Mouse (Mus musculus): ENCODE measurements at regions not wholly inside any gene's neighbourhood (a gene's known extent, or its start where the extent isn't known, plus 50 kb on each side); places are given as distances from the start of the nearest gene placed in this dataset.
A peak's percentile ranks its signal among the peaks of the same experiment; 100 is the strongest.

- DNase-seq (ENCODE audit: low read depth, low spot score) = no peak
These were observed 226.1 kb upstream of the BB014433 start for GRCm38 (mm10) chr8:15271793-15272587.

GRCm38 (mm10) chr8:15270290-15270689 is 224.4 kb upstream of the BB014433 start:
- DNase-seq (ENCODE audit: low read depth, low spot score) = no peak

GRCm38 (mm10) chr8:15244770-15245485 is 199.1 kb upstream of the BB014433 start:
- no peak for DNase-seq (ENCODE audit: low read depth, low spot score)

GRCm38 (mm10) chr8:15235410-15235809 is 189.5 kb upstream of the BB014433 start:
- no peak for DNase-seq (ENCODE audit: low read depth, low spot score)

DNA sequence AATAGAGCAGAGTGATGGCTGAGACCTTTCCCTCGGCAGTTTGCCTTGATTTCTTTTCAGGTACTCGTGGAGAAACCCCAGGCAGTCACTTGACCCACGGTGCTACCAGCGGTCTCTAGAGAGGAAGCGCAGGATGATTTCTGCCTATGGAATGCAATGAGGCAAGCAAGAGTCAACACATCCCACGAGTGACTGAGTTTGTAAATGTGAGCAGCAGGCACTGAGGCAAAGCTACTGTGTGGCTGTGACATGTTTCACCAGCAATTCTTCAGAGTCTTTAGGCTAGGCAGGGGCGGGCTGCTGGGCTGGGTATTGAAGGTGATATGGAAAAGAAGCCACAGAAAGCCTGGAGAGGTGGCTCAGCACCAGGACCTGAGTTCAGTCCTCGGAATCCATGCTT is 187.4 kb upstream of the BB014433 start:
- DNase-seq (ENCODE audit: low read depth, low spot score) = no peak

DNA sequence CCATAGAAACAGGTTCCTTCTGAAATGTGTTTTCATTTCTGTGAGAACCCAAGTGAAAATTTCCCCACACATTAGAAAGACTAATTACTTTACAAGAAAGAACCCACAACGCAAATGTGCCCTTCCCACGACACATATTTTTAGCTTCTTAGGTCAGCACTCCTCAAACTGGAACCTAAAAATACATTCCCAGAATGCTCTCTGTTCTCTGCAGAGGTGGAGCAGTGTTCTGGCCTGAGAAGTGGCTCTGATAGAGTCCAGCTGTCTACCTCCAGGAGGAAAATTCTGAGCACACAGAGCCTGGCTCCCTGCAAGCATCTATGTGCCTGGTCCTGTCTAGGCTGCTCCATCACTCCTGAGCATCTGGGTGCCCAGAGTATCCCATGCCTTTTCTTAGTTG is 184.3 kb upstream of the BB014433 start:
- DNase-seq (ENCODE audit: low read depth, low spot score) = no peak

DNA sequence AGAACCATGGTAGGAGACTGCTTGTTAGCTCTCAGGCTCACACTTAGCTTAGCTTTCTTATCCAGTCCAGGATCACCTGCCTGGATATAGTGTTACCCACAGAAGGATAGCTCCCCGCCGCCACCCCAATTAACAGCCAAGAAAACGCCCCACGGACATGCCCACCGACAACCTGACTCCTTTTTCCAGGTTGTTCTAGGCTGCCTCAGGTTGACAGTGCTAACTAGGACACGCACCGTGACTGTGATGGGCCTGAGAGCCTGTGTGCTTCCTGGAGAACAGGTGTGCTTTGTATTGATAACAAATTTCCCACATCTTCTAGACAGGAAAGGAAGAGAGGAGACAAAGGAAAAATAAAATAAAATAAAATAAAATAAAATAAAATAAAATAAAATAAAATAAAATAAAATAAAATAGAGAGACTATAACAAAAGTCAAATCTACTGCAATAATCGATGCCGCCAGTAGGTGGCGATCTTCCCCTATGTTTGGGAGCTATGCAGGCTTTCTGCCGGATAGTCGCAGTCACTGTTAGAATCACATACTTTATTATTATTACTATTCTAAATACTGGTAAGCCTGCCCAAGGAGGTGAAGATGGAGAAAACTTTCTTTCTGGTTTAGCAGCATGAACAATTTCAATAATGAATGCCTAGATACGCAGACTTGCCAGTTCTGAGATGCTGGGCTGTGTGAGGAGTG is 175.5 kb upstream of the BB014433 start:
- DNase-seq (ENCODE audit: low read depth, low spot score) = peak; percentile 23

DNA sequence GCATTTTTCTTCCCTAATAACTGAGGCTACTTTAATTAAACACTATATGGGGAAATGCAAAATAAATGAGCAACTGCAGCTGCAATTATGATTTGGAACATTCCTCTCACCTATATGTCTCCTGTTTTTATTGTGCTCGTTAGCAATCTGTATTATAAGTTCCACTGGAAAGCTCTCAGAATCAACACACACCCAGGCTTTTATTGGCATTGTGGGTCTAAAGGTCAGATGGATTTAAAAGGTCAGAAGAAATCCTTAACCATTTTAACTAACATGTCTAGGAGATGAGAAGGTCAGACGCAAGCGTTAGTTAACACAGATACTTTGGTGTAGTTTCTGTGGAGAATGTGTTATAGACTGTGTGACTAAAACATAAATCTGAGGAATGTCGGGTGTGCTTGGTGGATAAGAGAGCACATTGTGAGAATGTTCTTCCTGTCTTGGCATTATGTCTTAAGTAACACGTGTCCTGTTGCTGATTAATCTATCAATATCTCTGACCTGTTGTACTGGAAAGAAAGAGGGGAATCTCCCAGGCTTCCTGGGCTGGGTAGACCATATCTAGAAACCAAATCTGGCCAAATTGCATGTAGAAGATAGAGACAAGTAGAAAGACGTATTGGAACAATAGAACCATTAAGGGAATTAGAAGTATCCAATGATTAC is 164.1 kb upstream of the BB014433 start:
- DNase-seq (ENCODE audit: low read depth, low spot score) = no peak

DNA sequence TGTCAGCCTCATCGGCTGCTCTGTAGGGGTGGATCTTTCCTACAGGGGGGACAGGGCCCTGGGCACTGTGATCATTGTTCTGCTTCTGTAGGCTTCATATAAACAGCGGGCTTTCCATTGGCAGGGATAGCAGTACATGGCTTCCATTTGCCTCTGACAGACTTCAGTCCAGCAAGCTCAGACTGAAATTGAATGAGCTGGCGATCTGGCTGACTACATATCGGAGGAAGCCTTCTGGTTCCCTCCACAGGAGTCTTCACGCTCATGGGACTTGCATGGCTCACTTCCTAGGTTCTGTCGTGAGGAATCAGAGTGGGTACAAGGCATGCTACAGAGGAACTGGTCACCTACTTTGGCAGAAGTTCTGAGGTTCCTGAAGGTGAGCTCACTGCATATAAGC is 155.7 kb upstream of the BB014433 start:
- DNase-seq (ENCODE audit: low read depth, low spot score) = no peak

GRCm38 (mm10) chr8:15190708-15191107 is 144.8 kb upstream of the BB014433 start:
- DNase-seq (ENCODE audit: low read depth, low spot score) = no peak

- DNase-seq (ENCODE audit: low read depth, low spot score) = no peak
These were observed 143.3 kb upstream of the BB014433 start for GRCm38 (mm10) chr8:15189079-15189612.
